ENCODE assay signal across 16 mouse cellular contexts in the genomic region with DNA sequence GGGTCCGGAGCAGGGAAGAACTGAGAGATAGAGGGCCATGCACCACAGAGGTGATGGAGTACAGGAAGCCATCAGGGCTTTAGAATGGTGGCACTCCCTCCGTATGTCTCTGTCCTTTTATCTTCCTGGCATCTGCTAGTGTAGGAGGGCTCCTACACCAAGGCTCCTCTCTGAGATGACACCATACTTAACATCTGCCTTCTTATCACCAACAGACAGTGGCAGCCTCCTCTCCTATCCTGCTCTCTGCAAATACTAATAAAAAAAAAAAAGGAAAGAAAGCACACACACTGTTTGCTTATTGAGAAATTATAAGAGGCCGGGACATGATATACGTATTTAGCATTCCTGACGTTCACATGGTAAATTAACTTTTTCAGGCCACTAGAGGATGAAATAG. TPM values are rescaled to one million over a fixed set of nuclear protein-coding genes. Genes with fewer than 3 reads are reported as not detected.
"Had no signal": no experiment of that assay in that cellular context is flagged by ENCODE, and none has a peak within 500 bp of the region (broad histone marks: within the 10 kb centered on the region; RNA-seq: fewer than 3 reads in every experiment).

No protein-coding gene starts in this region.

- H3K4me3 ChIP-seq: layer of hippocampus, adult 2 months; limb, embryonic 15.5 days; megakaryocyte, embryonic 14.5 days; midbrain, embryonic 12.5 days; neural tube, embryonic 13.5 days; stomach, embryonic 15.5 days had no signal

- ATAC-seq: intestine, postnatal 0 days; midbrain, embryonic 16.5 days had no signal

- H3K4me2 ChIP-seq: limb, embryonic 15.5 days; lung, embryonic 14.5 days; midbrain, embryonic 12.5 days; neural tube, embryonic 13.5 days; stomach, embryonic 15.5 days had no signal

- H3K36me3 ChIP-seq: limb, embryonic 15.5 days; midbrain, embryonic 12.5 days; neural tube, embryonic 13.5 days; stomach, embryonic 15.5 days had no signal

- H3K27ac ChIP-seq: kidney, postnatal 0 days; layer of hippocampus, adult 2 months; limb, embryonic 15.5 days; midbrain, embryonic 12.5 days; neural tube, embryonic 13.5 days; stomach, embryonic 15.5 days had no signal

- H3K9ac ChIP-seq: limb, embryonic 15.5 days; lung, embryonic 14.5 days; midbrain, embryonic 12.5 days; neural tube, embryonic 13.5 days; stomach, embryonic 15.5 days had no signal

- H3K27me3 ChIP-seq: midbrain, embryonic 12.5 days; neural tube, embryonic 13.5 days; stomach, embryonic 15.5 days had no signal

- DNase-seq: kidney, adult 8-10 months; kidney, postnatal 36 days; lung, embryonic 14.5 days; lung, postnatal 10 days; lung, postnatal 4 days; right cerebral cortex, postnatal 14 days; thymus, postnatal 4 days had no signal

- H3K9me3 ChIP-seq: limb, embryonic 15.5 days; megakaryocyte, embryonic 14.5 days; midbrain, embryonic 12.5 days; neural tube, embryonic 13.5 days; stomach, embryonic 15.5 days had no signal

RNA-seq across cellular contexts. Expression of gene Btc, which starts 1.5 kb away (rescaled TPM):
- polyA plus RNA-seq: midbrain, embryonic 12.5 days; neural tube, embryonic 13.5 days had no signal
